Mouse (Mus musculus): ENCODE results near the gene Glipr1.

- TF ChIP-seq GATA1 (IDR thresholded peaks at IDR 0.05; ENCODE audit: low read length) (no peak), TAL1 (IDR thresholded peaks at IDR 0.05; ENCODE audit: low read length) (no peak)
Observed at GRCm38 (mm10) chr10:111936491-111937145, 65.8 kb downstream of the Glipr1 start.

All from erythroblast, embryonic 14.5 days (primary cell).